Mouse (Mus musculus): Measurements from ENCODE around the gene 4933425L06Rik. TPM values are rescaled to one million over a fixed set of nuclear protein-coding genes. Genes with fewer than 3 reads are reported as not detected.

The 4933425L06Rik gene
- polyA plus RNA-seq, 1 experiment from 2014 or later, result not detected

DNA sequence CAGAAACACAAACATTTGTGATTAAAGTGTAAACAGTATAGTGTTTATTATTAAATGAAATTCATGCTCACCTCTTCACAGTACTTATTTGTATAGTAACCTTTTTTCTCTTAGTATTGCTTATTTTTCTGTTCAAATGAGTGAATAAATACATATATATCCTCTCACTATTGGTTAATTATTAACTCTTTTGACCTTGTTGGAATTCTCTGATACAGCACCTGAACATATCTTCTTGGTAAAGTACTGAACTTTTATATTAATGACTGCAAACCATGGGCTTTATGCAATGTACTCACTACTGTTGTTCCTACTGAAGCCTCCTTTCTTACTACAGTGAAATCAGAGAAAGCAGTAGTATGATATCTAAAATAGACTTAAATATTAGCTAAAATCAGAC lies 39.7 kb downstream of the 4933425L06Rik start:
- Histone ChIP-seq H3K9me3 (replicated peaks; ENCODE audit: control insufficient read depth, low read length) (no peaks in the 10 kb centered on the region), H3K4me3 (replicated peaks; ENCODE audit: low read length) (no peak overlapping the region), H3K4me2 (ENCODE audit: low read depth, low read length) (no peak overlapping the region), H3K27me3 (ENCODE audit: control insufficient read depth, insufficient read depth, low read length) (no peaks in the 10 kb centered on the region), H3K27ac (ENCODE audit: low read length) (no peak overlapping the region), H3K4me1 (ENCODE audit: control insufficient read depth, insufficient read depth, low read length) (no peaks in the 10 kb centered on the region), H3K9ac (ENCODE audit: low read length) (no peak overlapping the region), H3K36me3 (ENCODE audit: control insufficient read depth, insufficient read depth, low read length) (no peaks in the 10 kb centered on the region)
- ATAC-seq (ENCODE audit: insufficient read depth, low FRiP score), result peak; percentile 58; the same call in 1 of the 2 replicates

DNA sequence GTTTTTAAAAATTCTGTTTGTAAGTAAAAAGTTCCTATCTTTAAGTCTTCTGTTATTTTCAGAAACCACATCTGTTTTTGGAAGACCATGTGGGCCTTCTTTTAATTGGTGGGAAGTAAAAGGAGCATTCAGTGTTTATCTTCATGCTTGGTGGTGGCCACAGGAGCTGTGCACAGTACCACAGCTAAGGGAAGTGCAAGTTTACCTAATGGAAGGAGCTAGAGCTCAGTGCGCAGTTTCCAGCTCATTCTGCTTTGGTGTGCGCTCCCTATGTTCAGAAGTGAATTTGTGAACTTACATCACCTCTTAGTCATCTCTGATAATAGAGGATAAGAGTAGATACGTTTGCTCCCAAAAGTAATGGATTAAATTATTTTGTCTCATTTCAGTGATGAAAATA lies 40.2 kb downstream of the 4933425L06Rik start:
- Histone ChIP-seq H3K9me3 (replicated peaks; ENCODE audit: control insufficient read depth, low read length) (no peaks in the 10 kb centered on the region), H3K9ac (ENCODE audit: low read length) (no peak overlapping the region), H3K4me2 (ENCODE audit: low read depth, low read length) (no peak overlapping the region), H3K4me3 (replicated peaks; ENCODE audit: low read length) (no peak overlapping the region), H3K27me3 (ENCODE audit: control insufficient read depth, insufficient read depth, low read length) (no peaks in the 10 kb centered on the region), H3K27ac (ENCODE audit: low read length) (peak overlapping the region; percentile 23), H3K4me1 (ENCODE audit: control insufficient read depth, insufficient read depth, low read length) (no peaks in the 10 kb centered on the region), H3K36me3 (ENCODE audit: control insufficient read depth, insufficient read depth, low read length) (no peaks in the 10 kb centered on the region)
- ATAC-seq (ENCODE audit: insufficient read depth, low FRiP score), result 0 out of 2 replicates have a peak, but pooled peaks have one; percentile 62
- 70% methylated on average over 3 of the region's 3 CpGs for WGBS

DNA sequence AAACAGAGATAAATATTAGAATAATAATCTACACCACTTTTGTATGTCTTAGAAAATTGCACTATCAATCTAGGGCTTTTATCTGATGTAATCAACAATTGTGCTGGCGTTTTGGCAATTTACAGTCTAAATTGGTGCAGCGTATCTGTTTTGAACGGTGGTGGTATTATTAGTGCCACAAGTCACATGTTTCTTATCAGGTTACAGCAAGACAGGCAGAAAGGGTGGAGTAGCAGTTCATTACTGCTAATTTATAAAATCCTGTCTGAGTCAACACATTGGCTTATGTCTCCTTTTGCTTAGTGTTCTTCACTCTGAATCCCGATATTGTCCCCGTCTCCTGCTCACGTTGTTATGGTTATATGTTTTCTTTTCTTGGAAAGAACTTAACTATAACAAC lies 48.2 kb downstream of the 4933425L06Rik start:
- ATAC-seq (ENCODE audit: insufficient read depth, low FRiP score), result no peak
- no peaks in the 10 kb centered on the region for H3K9me3 ChIP-seq (replicated peaks; ENCODE audit: control insufficient read depth, low read length)
- WGBS, result 77% methylated on average over 6 of the region's 6 CpGs
- no peak overlapping the region for H3K27ac ChIP-seq (ENCODE audit: low read length)
- H3K9ac ChIP-seq (ENCODE audit: low read length), result no peak overlapping the region
- H3K27me3 ChIP-seq (ENCODE audit: control insufficient read depth, insufficient read depth, low read length), result no peaks in the 10 kb centered on the region
- no peak overlapping the region for H3K4me2 ChIP-seq (ENCODE audit: low read depth, low read length)
- H3K4me3 ChIP-seq (replicated peaks; ENCODE audit: low read length), result no peak overlapping the region
- H3K4me1 ChIP-seq (ENCODE audit: control insufficient read depth, insufficient read depth, low read length), result no peaks in the 10 kb centered on the region
- no peaks in the 10 kb centered on the region for H3K36me3 ChIP-seq (ENCODE audit: control insufficient read depth, insufficient read depth, low read length)

DNA sequence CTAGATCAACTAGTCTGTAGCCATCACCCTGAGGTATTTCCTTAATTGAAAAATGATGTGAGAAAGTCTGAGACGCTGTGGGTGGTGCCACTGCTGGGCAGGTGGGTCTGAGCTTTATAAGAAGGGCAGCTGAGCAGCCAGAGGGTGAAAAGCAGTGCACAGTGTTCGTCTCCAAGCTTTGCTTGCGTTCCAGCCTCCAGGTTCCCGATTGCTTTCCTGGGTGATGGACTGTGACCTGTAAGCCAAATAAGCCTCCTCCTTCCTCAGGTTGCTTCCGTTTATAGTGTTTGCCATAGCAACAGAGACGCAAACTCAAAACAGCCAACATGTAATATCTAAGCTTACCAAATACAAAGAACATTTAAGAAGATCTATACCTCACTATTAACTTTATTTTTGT lies 50.4 kb downstream of the 4933425L06Rik start:
- no peak overlapping the region for H3K4me3 ChIP-seq (replicated peaks; ENCODE audit: low read length)
- H3K27me3 ChIP-seq (ENCODE audit: control insufficient read depth, insufficient read depth, low read length), result no peaks in the 10 kb centered on the region
- no peaks in the 10 kb centered on the region for H3K36me3 ChIP-seq (ENCODE audit: control insufficient read depth, insufficient read depth, low read length)
- no peak overlapping the region for H3K9ac ChIP-seq (ENCODE audit: low read length)
- 68% methylated on average over 6 of the region's 6 CpGs for WGBS
- H3K4me1 ChIP-seq (ENCODE audit: control insufficient read depth, insufficient read depth, low read length), result no peaks in the 10 kb centered on the region
- H3K9me3 ChIP-seq (replicated peaks; ENCODE audit: control insufficient read depth, low read length), result no peaks in the 10 kb centered on the region
- no peak overlapping the region for H3K27ac ChIP-seq (ENCODE audit: low read length)
- no peak overlapping the region for H3K4me2 ChIP-seq (ENCODE audit: low read depth, low read length)
- ATAC-seq (ENCODE audit: insufficient read depth, low FRiP score), result no peak

DNA sequence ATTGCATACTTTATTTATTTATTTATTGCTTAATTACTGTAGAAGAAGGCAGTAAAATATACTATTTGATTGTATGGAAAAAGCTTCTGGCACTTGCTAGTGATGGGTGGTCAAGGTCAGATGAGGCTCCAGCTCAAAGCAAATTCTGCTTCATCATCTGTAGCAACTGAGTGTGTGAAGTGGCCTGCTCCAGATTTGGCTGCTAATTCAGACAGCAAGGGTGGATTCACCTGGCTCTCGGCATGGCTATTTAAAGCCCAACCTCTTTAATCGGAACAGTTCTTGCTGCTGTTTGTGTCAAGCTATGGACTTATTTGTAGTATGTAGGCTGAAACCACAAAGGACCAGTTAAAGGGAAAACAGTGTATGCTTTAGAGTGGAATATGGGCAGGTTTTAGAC lies 50.9 kb downstream of the 4933425L06Rik start:
- Histone ChIP-seq H3K27ac (ENCODE audit: low read length) (no peak overlapping the region), H3K4me2 (ENCODE audit: low read depth, low read length) (no peak overlapping the region), H3K36me3 (ENCODE audit: control insufficient read depth, insufficient read depth, low read length) (no peaks in the 10 kb centered on the region), H3K4me1 (ENCODE audit: control insufficient read depth, insufficient read depth, low read length) (no peaks in the 10 kb centered on the region), H3K9ac (ENCODE audit: low read length) (no peak overlapping the region), H3K4me3 (replicated peaks; ENCODE audit: low read length) (no peak overlapping the region), H3K27me3 (ENCODE audit: control insufficient read depth, insufficient read depth, low read length) (no peaks in the 10 kb centered on the region), H3K9me3 (replicated peaks; ENCODE audit: control insufficient read depth, low read length) (no peaks in the 10 kb centered on the region)
- no peak for ATAC-seq (ENCODE audit: insufficient read depth, low FRiP score)
- 91% methylated on average over 2 of the region's 2 CpGs for WGBS

DNA sequence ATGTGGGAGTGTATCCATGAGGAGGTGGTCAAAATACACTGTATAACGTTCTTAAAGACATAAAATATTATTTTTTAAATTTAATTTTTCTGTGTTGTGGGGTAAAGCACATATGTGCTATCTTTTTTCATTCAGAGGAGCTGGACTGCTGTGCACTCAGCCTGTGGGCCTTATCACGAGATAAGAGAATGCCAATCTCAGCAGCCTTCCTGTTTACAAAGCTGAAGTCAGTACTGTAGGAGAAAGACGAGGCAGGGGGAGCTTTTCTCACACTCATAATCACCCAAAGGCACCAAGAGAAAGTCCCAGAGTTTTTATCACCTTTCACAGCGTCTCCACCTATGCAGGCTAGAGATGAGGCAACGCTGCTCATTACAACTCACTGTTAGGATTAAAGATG lies 52.5 kb downstream of the 4933425L06Rik start:
- ATAC-seq (ENCODE audit: insufficient read depth, low FRiP score), result no peak
- 47% methylated on average over 5 of the region's 5 CpGs for WGBS
- H3K4me1 ChIP-seq (ENCODE audit: control insufficient read depth, insufficient read depth, low read length), result no peaks in the 10 kb centered on the region
- H3K4me2 ChIP-seq (ENCODE audit: low read depth, low read length), result no peak overlapping the region
- no peak overlapping the region for H3K27ac ChIP-seq (ENCODE audit: low read length)
- H3K9me3 ChIP-seq (replicated peaks; ENCODE audit: control insufficient read depth, low read length), result no peaks in the 10 kb centered on the region
- no peak overlapping the region for H3K4me3 ChIP-seq (replicated peaks; ENCODE audit: low read length)
- H3K9ac ChIP-seq (ENCODE audit: low read length), result no peak overlapping the region
- no peaks in the 10 kb centered on the region for H3K36me3 ChIP-seq (ENCODE audit: control insufficient read depth, insufficient read depth, low read length)
- no peaks in the 10 kb centered on the region for H3K27me3 ChIP-seq (ENCODE audit: control insufficient read depth, insufficient read depth, low read length)

DNA sequence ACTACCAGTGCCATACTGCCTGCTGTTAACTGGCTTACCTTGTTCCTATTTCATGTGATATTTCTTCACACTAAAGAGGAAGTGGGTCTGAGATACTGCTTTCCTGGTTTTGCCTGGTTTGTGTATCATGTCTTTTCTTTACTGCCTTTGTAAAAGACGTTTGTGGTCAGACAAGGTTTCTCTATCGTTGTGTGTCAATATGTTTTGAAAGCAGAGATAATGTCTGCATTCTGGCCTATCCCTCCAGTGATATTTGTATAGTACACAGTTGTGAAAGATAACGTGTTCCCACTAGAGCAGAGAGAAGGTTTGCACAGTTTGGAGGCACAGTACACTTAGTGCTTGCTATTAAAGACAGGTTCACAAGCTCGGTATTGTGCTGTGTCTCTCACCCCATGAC lies 58.0 kb downstream of the 4933425L06Rik start:
- Histone ChIP-seq H3K36me3 (ENCODE audit: control insufficient read depth, insufficient read depth, low read length) (no peaks in the 10 kb centered on the region), H3K4me3 (replicated peaks; ENCODE audit: low read length) (no peak overlapping the region), H3K9me3 (replicated peaks; ENCODE audit: control insufficient read depth, low read length) (no peaks in the 10 kb centered on the region), H3K4me2 (ENCODE audit: low read depth, low read length) (peak overlapping the region; percentile 9; the same call in 1 of the 2 replicates), H3K27me3 (ENCODE audit: control insufficient read depth, insufficient read depth, low read length) (no peaks in the 10 kb centered on the region), H3K27ac (ENCODE audit: low read length) (peak overlapping the region; percentile 66), H3K9ac (ENCODE audit: low read length) (no peak overlapping the region), H3K4me1 (ENCODE audit: control insufficient read depth, insufficient read depth, low read length) (peaks cover 3% of the 10 kb centered on the region; the same call in 1 of the 2 replicates)
- WGBS, result 39% methylated on average over 4 of the region's 4 CpGs
- peak; percentile 92 for ATAC-seq (ENCODE audit: insufficient read depth, low FRiP score)

DNA sequence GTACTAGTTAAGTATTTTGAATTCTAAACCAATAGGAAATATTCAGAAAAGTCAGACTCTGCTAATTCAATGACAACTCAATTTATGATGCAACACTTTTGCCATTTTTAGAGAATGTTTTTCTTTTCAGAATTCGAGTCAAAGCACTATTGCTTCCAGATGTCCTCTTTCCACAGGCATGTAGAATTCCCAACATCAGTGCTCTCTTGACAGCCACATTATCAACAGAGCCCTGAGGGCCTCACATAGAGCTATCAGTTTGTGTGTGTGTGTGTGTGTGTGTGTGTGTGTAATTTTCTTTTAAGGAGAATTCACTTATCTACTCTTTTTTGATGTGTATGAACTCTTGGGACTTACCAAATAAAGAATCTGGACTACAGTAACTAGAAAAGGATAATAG lies 64.9 kb downstream of the 4933425L06Rik start:
- WGBS, result 18% methylated on average over 1 of the region's 1 CpGs
- Histone ChIP-seq H3K9me3 (replicated peaks; ENCODE audit: control insufficient read depth, low read length) (no peaks in the 10 kb centered on the region), H3K36me3 (ENCODE audit: control insufficient read depth, insufficient read depth, low read length) (no peaks in the 10 kb centered on the region), H3K27me3 (ENCODE audit: control insufficient read depth, insufficient read depth, low read length) (no peaks in the 10 kb centered on the region), H3K27ac (ENCODE audit: low read length) (no peak overlapping the region), H3K4me1 (ENCODE audit: control insufficient read depth, insufficient read depth, low read length) (no peaks in the 10 kb centered on the region), H3K4me3 (replicated peaks; ENCODE audit: low read length) (no peak overlapping the region), H3K9ac (ENCODE audit: low read length) (no peak overlapping the region), H3K4me2 (ENCODE audit: low read depth, low read length) (no peak overlapping the region)
- ATAC-seq (ENCODE audit: insufficient read depth, low FRiP score), result no peak

DNA sequence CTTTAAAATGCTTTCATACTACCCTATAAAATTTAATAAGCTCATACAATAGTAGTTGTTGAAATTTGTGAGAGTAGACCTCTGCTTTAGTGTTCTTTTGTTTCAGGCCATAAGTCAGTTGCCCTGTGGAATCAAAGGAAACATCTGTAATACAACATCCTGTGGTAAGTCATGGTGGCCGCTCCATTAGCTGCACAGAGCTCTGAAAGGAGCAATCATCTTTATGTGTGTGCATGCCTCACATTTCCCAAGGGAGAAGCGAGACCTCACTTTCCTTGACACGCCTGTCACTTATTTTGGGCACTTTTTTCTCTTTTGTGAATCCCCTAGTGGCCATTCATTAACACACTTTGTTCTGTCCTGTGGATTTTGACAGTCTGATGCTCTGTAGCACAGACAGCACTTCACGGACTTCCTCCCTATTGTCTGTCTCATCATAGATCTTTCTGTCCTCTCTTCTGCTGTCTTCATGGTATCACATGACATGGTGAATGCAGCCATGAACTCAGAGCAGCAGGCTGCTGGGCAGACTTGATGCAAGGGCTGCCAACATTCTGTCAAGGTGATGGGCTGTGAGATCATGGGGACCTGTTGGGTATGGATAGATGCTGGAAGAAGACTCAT lies 66.0 kb downstream of the 4933425L06Rik start:
- Histone ChIP-seq H3K9me3 (replicated peaks; ENCODE audit: control insufficient read depth, low read length) (no peaks in the 10 kb centered on the region), H3K27me3 (ENCODE audit: control insufficient read depth, insufficient read depth, low read length) (no peaks in the 10 kb centered on the region), H3K4me3 (replicated peaks; ENCODE audit: low read length) (no peak overlapping the region), H3K9ac (ENCODE audit: low read length) (no peak overlapping the region), H3K36me3 (ENCODE audit: control insufficient read depth, insufficient read depth, low read length) (no peaks in the 10 kb centered on the region), H3K4me1 (ENCODE audit: control insufficient read depth, insufficient read depth, low read length) (no peaks in the 10 kb centered on the region), H3K4me2 (ENCODE audit: low read depth, low read length) (no peak overlapping the region), H3K27ac (ENCODE audit: low read length) (no peak overlapping the region)
- ATAC-seq (ENCODE audit: insufficient read depth, low FRiP score), result no peak
- 66% methylated on average over 4 of the region's 4 CpGs for WGBS

All from stomach, embryonic 16.5 days (tissue).